Mouse (Mus musculus) adipose tissue, adult 10 weeks (tissue): ENCODE results near the gene Nacc2. TPM values are rescaled to one million over a fixed set of nuclear protein-coding genes. Genes with fewer than 3 reads are reported as not detected.

ENCODE experiments used
- polyA plus RNA-seq: library from polyadenylated mRNA; stranded (reverse); fragments of 350-450 nt; fragmentation: Illumina TruSeq; extraction: RNeasy Lipid Tissue Mini Kit (QIAGEN cat#74804); gene quantifications from one replicate; pipeline ENCODE4 v1.2.3, GENCODE M21; 2014; ENCODE audit warnings: low read depth, low replicate concordance

Gene Nacc2
- polyA plus RNA-seq, result 22.2 TPM

GRCm38 (mm10) chr2:26123079-26123648 is at the start of gene Nacc2:
Gene Nacc2 (minus strand): TSS chr2:26123220.

GRCm38 (mm10) chr2:26021561-26022257 is 101.3 kb downstream of the Nacc2 start, which contains the start of gene Ubac1:
Gene Ubac1 (minus strand): TSS chr2:26021747.

Other genes starting within 250 kb of the Nacc2 start
- 14.4 TPM for gene Camsap1, start 139.9 kb downstream of the Nacc2 start, polyA plus RNA-seq
- gene Ubac1, start 101.5 kb downstream of the Nacc2 start, polyA plus RNA-seq, result 34.7 TPM
- 0.15 TPM for gene Lhx3, start 85.1 kb upstream of the Nacc2 start, polyA plus RNA-seq
- 53.8 TPM for gene Qsox2, start 114.3 kb upstream of the Nacc2 start, polyA plus RNA-seq
- gene Ccdc187, start 171.3 kb upstream of the Nacc2 start, polyA plus RNA-seq, result 13.4 TPM
- 14.9 TPM for gene Gpsm1, start 192.3 kb upstream of the Nacc2 start, polyA plus RNA-seq
- gene Dnlz, start 228.9 kb upstream of the Nacc2 start, polyA plus RNA-seq, result 13.7 TPM
- 10.5 TPM for gene Card9, start 237.7 kb upstream of the Nacc2 start, polyA plus RNA-seq